Mouse (Mus musculus) megakaryocyte-erythroid progenitor cell, adult 5-6 weeks (primary cell): Measurements from ENCODE around the gene Gm10964. TPM values are rescaled to one million over a fixed set of nuclear protein-coding genes. Genes with fewer than 3 reads are reported as not detected.

ENCODE experiments used
- ATAC-seq: replicated peaks from 2 replicates; pipeline ENCODE4 v1.8.0; 2016; ENCODE audit warnings: mild to moderate bottlenecking, inconsistent platforms; ENCODE audit not compliant: severe bottlenecking, poor library complexity, low FRiP score, low TSS enrichment
- total RNA-seq, 2 experiments: library from RNA; stranded (forward) in 1 of 2; stranded (reverse) in 1 of 2; fragments of 200-1000, 215-1000 nt in 1 of 2; fragments of >200 nt in 1 of 2; fragmentation: Nextera tagmentation in 1 of 2; gene quantifications; 2 replicates each; pipeline ENCODE4 v1.2.3; 2014 to 2017

The Gm10964 gene
- total RNA-seq (2014; fragmentation: Nextera tagmentation): not detected in 2 replicates
- not detected in 2 replicates for total RNA-seq (2017)

GRCm38 (mm10) chr3:103739329-103739728 is at the start of gene Gm10964:
TSS of gene Gm10964 (plus strand) at chr3:103739366.
- no peak for ATAC-seq

GRCm38 (mm10) chr3:103690506-103690905 is 48.7 kb upstream of the Gm10964 start:
- peak; percentile 71; the same call in 1 of the 2 replicates for ATAC-seq

- ATAC-seq: no peak
Measured at GRCm38 (mm10) chr3:103695556-103695955, 43.6 kb upstream of the Gm10964 start.

GRCm38 (mm10) chr3:103696388-103696925 is 42.7 kb upstream of the Gm10964 start:
- ATAC-seq: no peak

GRCm38 (mm10) chr3:103704661-103705060 is 34.5 kb upstream of the Gm10964 start:
- ATAC-seq: no peak

GRCm38 (mm10) chr3:103705426-103705825 is 33.7 kb upstream of the Gm10964 start:
- ATAC-seq: no peak

- ATAC-seq: no peak
Measured at GRCm38 (mm10) chr3:103709470-103710040, 29.6 kb upstream of the Gm10964 start.

GRCm38 (mm10) chr3:103712196-103712595 is 27.0 kb upstream of the Gm10964 start:
- ATAC-seq: 0 out of 2 replicates have a peak, but pooled peaks have one; percentile 55

GRCm38 (mm10) chr3:103714236-103714875 is 24.8 kb upstream of the Gm10964 start:
- ATAC-seq: no peak

- ATAC-seq: no peak
Measured at GRCm38 (mm10) chr3:103714942-103715341, 24.2 kb upstream of the Gm10964 start.

- ATAC-seq: no peak
Measured at GRCm38 (mm10) chr3:103715762-103716693, 23.1 kb upstream of the Gm10964 start.

- ATAC-seq: no peak
Measured at GRCm38 (mm10) chr3:103716774-103717760, 22.1 kb upstream of the Gm10964 start.

GRCm38 (mm10) chr3:103718728-103719127 is 20.4 kb upstream of the Gm10964 start:
- peak; percentile 70 for ATAC-seq

GRCm38 (mm10) chr3:103724137-103724536 is 15.0 kb upstream of the Gm10964 start:
- peak; percentile 98 for ATAC-seq

- no peak for ATAC-seq
Measured at GRCm38 (mm10) chr3:103726642-103727041, 12.5 kb upstream of the Gm10964 start.

GRCm38 (mm10) chr3:103727813-103728326 is 11.3 kb upstream of the Gm10964 start:
- ATAC-seq: no peak

GRCm38 (mm10) chr3:103729850-103730249 is 9.3 kb upstream of the Gm10964 start:
- ATAC-seq: no peak

- ATAC-seq: no peak
Measured at GRCm38 (mm10) chr3:103732116-103732515, 7.0 kb upstream of the Gm10964 start.
